Mouse (Mus musculus) G1E (cell line): Measurements from ENCODE around the gene Gm10762.

ENCODE experiments used
- CTCF ChIP-seq: IDR thresholded peaks from 2 replicates; pipeline ENCODE4 v1.5.1; 2012; ENCODE audit warnings: low read depth, low read length, inconsistent platforms, mixed read lengths
- GATA1 ChIP-seq: IDR thresholded peaks from 2 replicates; pipeline ENCODE4 v1.6.1; 2012; ENCODE audit warnings: borderline replicate concordance, low read length, inconsistent platforms, mixed read lengths
- GATA2 ChIP-seq: IDR thresholded peaks from 2 replicates; pipeline ENCODE4 v1.6.1; 2012; ENCODE audit warnings: low read depth, low read length, inconsistent platforms, borderline replicate concordance
- POLR2AphosphoS5 ChIP-seq: IDR thresholded peaks from 2 replicates; pipeline ENCODE4 v1.6.1; 2012; ENCODE audit warnings: low read depth, low read length, inconsistent platforms; ENCODE audit not compliant: insufficient replicate concordance
- TAL1 ChIP-seq: conservative IDR thresholded peaks from 2 replicates; pipeline ENCODE4 v1.6.1; 2012; ENCODE audit warnings: low read depth, low read length, inconsistent platforms, mixed read lengths

- TF ChIP-seq GATA1 (no peak), CTCF (no peak), GATA2 (no peak), POLR2AphosphoS5 (no peak), TAL1 (no peak)
Observed at GRCm38 (mm10) chr2:128972301-128972700, 4.8 kb upstream of the Gm10762 start.
